Mouse (Mus musculus) cerebellum, postnatal 4 days (tissue): ENCODE data around the gene Slfnl1.

Experiments used
- DNase-seq, 2 experiments: peaks; one replicate each; pipeline ENCODE4 v3.0.0; 2022; ENCODE audit warnings: low spot score in 2 of 2, mixed read lengths in 1 of 2

The Slfnl1 gene

DNA sequence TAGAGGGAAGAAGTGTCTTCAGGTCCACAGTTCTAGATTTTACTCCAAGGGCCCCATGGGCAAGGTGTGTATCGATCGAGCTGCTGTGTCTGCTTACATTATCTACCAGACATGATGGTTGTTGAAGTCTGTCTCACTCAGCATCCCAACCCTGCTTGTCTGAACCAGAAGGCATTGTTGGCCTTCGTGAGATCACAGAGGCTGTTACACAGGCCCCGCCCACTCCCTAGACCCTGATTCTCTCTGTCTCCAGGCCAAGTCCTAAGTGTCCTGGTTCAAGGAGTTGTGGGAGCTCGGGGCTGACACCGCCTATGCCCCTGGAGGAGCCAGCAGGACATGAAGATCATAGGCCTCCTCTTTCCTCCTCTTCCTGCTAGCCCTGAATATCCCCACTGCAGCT lies at the start of gene Slfnl1:
TSS of gene Slfnl1 (plus strand) at position 246 of the 400 bp plus-strand sequence.
- DNase-seq: no peak

DNA sequence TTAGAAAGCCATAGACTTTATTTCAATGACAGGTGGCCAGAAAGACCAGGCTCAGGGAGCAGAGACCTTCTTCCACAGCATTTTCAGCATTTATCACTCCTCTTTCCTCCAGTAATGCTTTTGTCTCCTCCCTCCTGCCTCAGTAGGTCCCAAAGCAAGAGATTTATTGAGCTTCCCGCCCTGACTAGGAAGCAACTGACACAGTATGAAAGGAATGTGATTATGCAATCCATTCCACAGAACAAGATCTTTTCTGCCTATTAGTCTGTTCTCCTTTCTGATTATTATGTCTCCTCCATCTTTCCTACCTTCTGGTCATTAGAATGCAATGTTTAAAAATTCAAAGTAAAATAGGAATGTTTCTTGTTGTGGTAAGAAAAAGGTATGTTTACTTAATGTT lies 44.3 kb upstream of the Slfnl1 start:
- no peak for DNase-seq

DNA sequence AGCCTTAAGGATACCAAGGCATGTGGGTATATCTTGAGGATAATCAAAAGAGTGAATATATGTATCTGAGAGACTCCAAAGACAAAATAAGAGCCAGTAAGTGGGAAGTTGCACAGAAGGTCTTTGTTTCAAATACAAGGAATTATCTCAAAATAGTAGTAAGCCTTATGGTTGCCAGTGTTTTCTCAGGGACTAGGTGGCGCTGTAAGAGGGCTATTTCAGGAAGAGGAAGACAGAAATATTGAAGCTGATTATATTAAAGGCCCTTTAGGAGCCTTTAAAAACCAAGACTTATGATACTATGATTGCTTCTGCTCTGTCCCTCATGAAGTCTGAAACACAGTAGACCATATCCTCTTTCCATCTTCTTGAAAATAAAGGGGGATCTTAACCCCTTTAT lies 25.1 kb upstream of the Slfnl1 start:
- DNase-seq: no peak

DNA sequence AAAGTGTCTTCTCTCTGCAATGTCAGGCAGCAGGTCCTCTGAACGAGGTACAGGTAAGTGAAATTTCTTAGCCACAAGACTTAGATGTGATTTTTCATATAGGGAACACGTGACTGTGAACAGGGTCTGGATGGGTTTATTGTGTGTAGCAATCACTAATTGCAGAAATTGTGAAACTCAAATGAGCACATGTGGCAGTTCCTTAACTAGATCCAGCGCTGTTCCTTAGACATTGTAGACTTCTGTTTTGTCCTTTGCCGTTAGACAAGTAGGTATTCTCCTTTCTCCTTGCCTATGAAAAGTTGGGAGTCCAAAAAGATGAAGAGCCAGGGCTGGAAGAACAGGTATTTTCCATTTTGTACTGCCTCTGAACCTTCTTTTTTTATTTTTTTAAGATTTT lies 20.8 kb upstream of the Slfnl1 start:
- DNase-seq: no peak

DNA sequence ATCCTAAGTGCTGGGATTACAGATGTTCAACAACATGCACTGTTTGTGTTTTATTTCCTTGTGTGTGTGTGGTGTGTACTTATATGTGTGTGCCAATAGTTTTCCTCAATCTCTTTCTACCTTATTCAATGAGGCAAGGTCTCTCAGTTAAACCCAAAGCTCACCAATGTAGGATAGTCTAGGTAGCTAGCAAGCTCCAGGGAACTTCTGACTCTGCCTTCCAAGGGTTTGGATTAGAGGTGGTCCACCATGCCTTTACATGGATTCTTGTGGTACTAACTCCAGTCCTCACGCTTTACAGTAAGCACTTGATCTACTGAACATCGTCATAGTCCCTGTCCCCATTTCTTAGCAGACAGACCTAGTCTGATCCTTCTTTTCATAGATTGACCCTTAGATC lies 17.7 kb upstream of the Slfnl1 start:
- DNase-seq: no peak

DNA sequence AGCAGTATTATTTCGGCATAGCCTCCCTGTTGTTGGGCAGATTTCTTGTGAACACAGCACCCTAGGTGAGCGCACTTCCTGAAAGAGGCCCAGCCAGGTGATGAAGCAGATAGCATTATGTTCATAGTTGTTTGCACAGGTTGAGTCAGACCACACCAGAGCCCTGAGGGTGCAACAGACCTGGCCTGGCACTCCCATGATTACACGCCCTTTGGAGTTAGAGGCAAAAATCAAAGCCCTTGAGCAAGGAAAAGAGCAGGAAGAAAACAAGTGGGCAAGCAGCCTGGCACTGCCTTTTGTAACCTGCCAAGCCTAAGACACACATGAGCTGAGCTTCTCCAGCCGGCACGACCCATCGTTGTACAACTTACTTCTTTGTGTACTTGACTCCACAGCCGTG lies 15.5 kb upstream of the Slfnl1 start:
- no peak for DNase-seq

DNA sequence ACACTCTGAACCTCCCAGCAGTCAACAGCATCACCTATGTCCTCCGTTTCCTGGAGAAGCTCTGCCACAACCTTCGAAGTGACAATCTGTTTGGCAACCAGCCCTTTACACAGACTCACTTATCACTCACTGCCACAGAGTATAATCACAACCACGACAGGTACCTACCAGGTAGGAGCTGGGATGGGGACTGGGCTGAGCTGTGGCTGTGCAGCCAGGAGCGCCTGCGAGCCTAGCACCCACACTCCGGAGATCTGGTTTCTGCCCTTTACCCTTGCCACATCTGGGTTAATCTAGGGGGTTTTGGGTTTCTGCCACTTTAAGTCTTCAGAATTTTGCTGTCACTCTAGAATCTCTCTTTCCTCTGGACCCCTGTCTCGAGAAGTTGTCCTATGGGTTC lies 15.1 kb upstream of the Slfnl1 start:
- no peak for DNase-seq

DNA sequence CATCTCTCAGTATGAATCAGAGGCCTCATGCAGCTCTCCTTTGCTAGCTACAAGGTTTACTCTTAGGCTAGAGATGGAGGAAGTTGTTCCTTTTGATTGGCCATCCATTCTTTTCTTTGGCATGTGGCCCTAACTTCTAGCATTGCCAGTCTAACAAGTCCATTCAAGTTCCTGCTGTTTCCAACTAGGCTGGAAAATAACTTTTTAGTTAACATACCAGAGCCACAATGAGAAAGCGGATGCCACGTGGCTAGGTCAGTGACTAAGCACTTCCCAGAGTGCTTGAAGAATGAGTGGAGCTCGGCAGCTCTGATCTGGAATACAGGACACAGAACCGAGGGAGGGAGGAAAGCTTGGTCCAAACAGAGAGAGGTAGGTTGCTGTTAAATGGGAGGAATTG lies 14.7 kb upstream of the Slfnl1 start:
- DNase-seq: no peak

DNA sequence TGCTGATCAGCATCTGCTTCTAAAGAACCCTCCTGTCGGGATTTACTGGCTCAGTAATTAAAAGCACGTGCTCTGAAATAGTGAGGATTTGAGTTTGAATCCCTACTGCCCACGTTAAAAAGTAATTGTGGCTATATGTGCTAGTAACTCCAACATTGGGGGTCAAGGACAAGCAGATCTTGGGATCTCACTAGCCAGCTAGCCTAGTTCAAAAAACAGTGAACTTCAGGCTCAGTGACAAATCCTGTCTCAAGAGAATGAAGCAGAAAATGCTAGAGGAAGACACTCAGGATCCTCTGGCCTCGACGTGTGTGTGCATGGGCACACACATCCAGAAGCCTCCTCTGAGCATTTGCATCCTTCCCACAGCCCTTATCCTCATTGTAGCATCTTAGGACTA lies 10.3 kb upstream of the Slfnl1 start:
- no peak for DNase-seq

DNA sequence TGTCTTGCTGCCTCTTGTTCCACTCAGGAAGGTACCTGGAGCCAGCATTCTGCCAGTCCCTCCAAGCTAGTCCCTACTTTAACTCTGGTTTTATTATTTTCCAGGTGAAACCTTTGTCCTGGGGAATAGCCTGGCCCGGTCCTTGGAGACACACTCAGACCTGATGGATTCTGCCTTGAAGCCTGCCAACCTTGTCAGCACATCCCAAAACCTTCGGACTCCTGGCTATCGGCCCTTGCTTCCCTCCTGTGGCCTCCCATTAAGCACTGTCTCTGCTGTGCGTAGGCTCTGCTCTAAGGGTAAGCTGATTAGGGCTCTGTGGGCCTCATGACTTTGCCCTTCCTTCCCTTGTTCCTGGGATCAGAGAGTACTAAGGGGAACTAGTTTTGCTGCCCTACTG lies 9.7 kb upstream of the Slfnl1 start:
- no peak for DNase-seq

DNA sequence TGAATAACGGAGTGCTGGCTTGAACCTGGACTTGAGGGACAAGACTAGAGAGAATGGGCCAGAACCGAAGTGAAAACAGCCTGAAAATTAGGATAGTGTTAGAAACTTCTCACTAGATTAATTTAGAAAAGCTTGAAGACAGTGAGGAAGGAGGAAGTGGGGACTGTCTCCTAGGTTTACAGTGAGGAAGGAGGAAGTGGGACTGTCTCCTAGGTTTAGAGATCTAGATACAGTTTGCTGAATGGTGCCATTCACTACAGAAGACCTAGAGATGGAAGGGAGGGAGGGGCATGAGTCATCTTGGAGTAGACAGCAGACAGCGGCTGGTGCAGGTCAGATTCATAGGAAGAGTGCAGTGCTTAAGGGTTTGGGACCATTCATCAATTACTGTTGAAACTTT lies 8.9 kb upstream of the Slfnl1 start:
- no peak for DNase-seq

DNA sequence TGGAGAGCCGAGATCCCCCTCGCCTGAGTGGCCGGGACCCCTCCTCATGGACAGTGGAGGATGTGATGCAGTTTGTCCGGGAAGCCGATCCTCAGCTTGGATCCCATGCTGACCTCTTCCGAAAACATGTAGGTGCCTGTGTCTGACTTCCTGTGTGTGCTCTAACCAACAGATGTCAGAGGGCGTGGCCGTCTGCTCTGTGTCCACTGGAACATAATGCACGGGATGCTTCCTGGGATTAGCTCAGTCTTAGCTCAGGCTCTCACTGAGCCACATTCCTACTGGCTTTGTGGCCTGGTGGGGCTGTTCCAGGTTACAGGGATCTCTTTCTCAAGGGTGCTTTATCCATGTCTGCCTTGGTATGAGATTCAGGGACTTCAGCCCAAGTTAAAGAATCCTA lies 3.9 kb upstream of the Slfnl1 start:
- DNase-seq: no peak

DNA sequence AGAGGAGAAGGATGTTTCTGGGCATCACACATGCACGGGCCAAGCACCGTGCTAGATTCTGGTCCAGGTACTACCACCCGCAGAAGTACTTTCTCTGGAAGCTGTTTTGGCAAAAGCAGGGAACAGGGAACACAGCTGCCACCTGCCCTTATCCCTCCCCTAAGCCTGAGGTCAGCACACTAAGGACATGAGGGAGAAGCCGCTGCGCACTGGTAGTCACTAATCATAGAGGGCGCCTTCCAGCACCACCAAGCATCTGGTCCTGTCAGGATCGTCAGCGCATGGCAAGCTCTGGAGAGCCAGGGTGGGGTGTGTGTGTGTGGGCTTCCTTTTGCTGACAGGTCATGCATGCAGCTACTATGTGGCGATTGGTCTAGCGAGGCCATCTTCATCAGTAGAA lies 6.6 kb downstream of the Slfnl1 start:
- no peak for DNase-seq

DNA sequence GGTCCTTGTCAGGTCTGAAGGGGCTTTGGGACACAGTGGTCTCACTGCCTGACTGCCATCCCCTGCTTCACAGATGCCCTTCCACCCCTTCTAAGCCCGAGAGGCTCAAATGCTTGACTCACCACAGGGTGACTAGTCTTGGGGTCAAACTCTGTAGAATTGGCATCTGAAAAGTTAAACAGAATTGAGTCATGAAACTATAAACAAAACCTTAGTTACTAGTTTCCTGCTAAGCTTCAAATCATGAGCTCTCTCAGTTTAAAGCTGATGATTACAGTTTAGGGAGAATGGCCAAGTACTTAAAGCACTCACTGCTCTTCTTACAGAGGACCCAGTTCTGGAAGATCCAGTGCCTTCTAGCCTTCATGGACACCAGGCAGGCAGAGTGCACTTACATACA lies 12.9 kb downstream of the Slfnl1 start:
- no peak for DNase-seq

DNA sequence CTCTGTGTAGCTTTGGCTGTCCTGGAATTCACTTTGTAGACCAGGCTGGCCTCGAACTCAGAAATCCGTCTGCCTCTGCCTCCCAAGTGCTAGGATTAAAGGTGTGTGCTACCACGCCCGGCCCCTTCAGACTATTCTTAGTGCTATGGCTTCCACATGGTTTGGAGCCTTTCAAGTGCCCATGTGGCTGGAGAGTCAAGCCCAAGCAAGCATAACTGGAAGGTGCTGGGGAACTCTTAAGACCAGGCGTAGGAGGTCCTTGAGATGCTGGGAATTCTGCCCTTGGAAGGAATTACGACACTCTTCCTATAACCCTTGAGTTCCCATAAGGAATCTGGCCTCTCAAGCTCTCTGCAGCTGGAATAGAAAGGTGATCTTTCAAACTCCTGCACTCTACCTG lies 24.6 kb downstream of the Slfnl1 start:
- no peak for DNase-seq

DNA sequence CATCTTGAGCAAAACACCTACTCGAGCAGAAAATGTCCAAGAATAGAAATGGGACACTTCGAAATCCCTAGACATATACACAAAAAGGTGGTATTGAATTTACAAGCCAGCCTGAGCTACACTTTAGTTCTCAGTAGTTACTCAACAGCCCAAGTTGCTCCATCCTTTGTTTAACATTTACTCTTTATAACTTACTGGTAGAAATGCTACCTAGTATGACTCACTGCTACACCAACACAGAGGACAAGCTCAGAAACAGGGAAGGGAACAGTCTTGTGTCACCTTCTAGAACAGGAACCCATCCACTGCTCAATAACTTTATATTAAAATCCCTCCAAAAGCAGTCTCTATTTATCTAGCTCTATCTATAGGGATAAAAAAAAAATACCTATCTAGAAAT lies 33.7 kb downstream of the Slfnl1 start:
- no peak for DNase-seq

DNA sequence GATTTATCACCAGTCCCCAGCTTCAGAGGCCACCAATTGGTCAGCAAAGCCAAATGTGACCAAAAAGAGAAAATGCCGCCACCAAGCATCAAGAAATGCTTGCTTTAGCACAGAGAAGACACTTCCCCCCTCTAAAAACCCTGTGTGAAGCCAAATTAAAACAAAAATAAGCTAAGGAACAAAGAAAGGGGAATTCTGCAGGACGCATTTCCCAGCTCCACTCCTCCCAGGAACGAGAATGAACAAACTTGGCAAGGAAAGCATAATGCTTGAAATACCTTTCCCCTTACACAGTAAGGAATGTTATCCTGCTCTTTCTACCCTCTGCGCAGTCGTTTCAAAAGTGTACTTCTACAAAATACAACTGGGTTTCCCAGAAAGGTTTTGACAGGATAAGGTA lies 36.0 kb downstream of the Slfnl1 start:
- no peak for DNase-seq

DNA sequence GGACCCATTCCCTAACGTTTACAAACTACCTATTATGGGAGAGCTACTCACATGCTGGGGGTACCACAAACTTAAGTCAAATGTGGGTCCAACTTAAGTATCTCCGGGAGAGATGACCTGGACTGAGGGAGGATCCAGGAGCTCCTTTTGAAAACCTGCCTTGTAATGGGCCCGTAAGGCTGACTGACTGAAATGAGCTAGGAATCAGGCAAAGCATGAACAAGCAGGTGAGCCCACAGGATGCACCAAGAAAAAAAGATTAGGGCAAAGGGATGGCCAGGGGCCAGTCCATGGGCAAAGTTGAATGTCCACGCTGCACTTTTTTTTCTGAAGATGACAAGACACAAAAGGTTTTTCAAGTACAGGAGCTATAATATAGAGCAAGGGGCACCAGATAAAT lies 37.0 kb downstream of the Slfnl1 start:
- DNase-seq: no peak

DNA sequence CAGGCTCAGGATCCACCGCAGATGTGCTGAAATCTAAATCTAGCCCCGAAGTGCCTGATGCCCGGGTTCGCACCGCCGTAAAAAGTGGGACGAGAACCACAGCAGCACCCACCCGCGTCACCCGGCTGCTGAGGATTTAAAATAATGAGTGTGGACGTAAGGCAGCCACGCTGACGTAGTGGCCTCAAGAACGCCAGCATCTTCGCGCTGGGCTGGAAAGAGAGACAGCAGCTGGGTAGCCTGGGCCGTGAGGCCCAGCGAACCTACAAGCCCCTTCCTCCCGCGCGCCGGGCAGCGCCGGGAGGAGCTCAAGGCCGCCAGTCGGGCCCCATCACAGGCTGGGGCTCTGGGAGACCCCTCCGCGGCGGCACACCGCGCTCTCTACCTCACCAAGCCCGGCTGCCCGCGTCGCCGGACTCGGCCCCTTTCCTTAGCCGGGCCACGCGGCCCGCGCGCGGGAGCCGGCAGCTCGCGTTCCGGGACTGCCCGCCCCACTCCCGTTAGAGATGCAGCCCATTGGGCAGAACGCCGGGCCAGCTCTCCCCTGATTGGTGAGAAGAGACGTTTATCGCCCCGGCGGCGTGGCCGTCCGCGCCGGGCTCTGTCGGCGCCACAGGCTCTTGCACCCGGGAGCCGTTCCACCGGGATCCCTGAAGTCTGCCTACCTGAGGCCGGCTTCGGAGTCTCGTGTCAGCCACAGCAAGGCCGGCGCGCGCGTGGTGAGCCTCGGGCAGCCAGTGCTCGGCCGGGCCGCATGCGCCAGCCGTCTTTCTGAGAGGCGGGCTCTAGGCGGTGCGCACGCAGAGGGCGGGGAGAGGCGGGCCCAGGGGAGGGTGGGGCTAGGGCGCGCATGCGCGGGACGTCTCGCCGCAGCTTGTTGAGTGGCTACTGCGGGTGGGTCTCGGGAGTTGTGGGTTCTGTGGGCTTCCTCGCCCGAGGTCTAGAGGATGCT lies 37.7 kb downstream of the Slfnl1 start, which contains the start of gene Ctps:
TSS of gene Ctps (minus strand) at position 791 of the 952 bp plus-strand sequence.
- DNase-seq: peak; percentile 90 to 95

DNA sequence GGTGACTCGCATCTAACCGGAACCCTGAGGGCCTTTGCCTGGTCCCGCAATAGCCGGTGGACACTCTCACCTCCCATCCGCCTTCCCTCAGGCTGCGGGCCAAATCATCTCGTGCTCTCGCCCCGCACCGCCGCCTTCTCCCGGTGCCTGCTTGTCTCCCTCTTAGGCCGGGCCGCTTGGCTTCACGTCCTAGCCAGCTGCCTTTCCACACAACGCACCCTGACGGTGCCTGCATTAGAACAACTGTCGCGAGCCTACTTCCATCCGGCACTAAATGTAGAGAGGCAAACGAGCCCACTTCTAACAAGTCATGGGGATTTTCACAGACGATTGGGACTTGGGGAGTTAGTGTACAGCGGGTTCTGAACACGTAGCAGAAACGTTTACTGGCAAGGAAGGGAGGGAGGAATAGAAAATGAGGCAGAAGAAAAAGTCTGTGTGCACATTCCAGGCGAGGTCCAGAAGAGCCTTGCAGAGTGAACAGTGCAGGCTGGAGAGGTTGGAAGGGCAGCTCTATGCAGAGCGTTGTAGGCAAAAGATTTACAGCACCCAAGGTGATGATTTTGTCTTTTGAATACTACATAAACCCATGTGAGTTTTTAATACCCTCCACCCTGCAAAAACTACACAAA lies 38.5 kb downstream of the Slfnl1 start:
- no peak for DNase-seq

DNA sequence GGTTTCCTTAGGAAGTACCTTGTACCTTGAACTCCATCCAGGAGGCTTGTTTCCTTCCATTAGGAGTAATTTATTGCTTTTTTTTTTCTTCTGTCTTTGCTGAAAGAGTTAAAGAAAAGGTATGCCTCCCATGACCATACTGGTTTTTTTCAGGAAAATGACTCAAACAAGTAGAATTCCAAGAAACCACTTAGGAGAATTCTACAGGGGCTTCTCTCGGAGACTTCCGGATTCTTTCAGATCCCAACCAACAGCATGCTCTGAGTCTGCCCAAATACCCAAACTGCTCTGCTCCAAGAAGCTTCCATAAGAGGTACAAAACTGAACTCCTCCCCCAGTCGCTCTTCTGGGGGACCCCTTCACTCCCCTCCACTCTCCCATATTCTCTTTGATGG lies 39.0 kb downstream of the Slfnl1 start:
- no peak for DNase-seq

DNA sequence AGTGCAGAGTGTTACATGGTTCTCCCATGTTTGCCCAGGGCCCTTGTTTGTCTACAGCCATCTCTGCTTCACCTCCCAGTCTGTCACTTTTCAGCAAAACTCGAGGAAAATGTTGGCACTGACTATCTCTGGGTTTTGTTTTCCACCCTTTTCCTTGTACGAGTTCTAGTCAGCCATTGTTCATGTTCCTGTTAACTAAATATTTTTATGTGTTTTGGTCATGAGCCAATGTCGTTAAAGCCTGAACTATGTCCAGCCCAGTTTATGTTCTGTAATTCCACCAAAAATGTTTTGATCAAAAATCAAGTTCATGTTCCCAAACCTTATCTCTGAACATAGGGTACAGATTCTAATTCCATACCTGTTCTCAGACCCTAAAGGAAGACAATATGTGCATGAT lies 39.7 kb downstream of the Slfnl1 start:
- DNase-seq: no peak

DNA sequence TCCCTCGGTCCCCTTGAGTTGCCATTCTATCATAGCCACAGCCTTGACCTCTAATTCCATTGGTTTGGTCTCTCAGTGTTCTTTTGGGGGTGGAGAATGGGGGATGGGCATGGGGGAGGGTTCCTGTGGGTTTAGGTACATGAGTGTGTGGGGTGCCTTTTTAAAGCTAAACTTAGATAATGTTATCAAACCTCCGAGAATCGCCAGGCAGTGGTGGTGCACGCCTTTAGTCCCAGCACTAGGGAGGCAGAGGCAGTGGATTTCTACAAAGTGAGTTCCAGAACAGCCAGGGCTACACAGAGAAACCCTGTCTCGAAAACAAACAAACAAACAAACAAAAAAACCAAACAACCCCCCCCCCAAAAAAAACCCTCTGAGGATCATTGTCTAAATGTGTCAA lies 48.9 kb downstream of the Slfnl1 start:
- DNase-seq: no peak
